Mouse (Mus musculus): ENCODE results near the gene Cox4i2. TPM values are rescaled to one million over a fixed set of nuclear protein-coding genes. Genes with fewer than 3 reads are reported as not detected.

Gene Cox4i2
- polyA plus RNA-seq (2021; fragmentation: Nextera tagmentation) = 6.5 and 6.9 TPM in 2 replicates
- long read RNA-seq, experiment 1, partial matches to known transcripts = 0 of 1 reads
- long read RNA-seq, experiment 1, other reads (novel, unspliced or antisense) = 0 of 1 reads
- long read RNA-seq, experiment 2, transcript Cox4i2-201 (5 exons, 727 nt) = major isoform, 5 of 5 reads
- long read RNA-seq, experiment 2, partial matches to known transcripts = 0 of 5 reads
- long read RNA-seq, experiment 2, other reads (novel, unspliced or antisense) = 0 of 5 reads

DNA sequence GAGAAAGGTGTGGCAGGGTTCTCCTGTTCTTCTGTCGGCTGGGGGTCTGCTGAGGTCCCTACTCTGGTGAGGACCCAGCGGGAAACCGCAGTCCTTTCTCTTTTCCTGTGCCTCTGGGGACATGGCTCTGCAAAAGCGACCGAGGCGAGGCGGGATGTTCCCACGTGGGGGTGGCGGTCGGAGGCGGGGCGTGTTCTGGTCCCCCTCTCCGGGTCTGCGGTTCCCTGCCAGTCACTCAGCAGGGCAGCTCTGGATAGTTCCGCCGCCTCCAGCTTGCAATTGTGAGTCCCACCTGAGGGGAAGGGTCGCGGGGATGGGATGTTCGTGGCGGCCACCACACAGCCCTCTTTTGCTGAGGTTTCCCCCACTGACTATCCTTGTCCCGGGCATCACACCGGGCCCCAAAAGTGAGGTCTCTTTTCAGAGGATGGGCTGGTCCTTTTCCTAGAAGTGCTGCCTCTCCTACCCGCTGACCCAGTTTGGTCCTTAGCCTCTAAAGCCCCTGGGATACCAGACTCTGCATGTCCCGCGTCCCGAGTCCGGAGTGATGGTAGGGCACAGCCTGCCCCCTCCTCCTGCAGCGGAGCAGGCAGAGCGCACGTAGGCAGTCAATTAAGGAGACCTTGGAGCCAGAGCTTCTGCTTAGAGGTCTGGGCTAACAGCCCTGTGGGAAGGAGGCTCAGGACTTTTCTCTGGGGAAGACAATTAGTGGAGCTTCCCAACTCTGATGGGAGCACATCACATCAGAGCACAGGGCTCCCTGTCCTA lies at the start of gene Cox4i2:
Gene Cox4i2, plus strand, starts transcription at position 230 of the 768 bp plus-strand sequence.

DNA sequence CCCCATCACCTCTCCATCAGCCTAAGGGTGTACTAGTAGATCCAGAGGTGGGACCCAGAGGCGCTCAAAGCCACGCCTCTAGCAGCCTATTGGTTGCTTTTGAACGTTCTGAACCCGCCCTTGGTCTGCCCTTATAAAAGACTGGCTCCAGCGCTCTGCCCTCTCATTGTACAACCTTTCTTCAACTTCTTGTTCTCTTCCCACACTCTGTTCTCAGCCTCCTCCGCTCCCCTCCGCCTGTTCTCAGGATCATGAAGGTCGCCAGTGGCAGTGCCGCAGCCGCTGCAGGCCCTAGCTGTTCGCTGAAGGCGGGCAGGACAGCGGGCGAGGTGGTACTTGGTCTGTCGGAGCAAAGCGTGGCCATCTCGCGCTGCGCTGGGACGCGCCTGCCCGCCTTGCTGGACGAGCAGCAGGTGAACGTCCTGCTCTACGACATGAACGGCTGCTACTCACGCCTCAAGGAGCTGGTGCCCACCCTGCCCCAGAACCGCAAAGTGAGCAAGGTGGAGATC lies 17.8 kb upstream of the Cox4i2 start, which contains the start of gene Id1:
Gene Id1, plus strand, starts transcription at position 162 of the 512 bp plus-strand sequence.

Other genes starting within 250 kb of the Cox4i2 start
- gene Defb26, start 242.5 kb upstream of the Cox4i2 start, polyA plus RNA-seq (2021; fragmentation: Nextera tagmentation) = not detected in 2 replicates
- gene Defb28, start 235.9 kb upstream of the Cox4i2 start, polyA plus RNA-seq (2021; fragmentation: Nextera tagmentation) = not detected in 2 replicates
- not detected in 2 replicates for gene Defb29, start 214.1 kb upstream of the Cox4i2 start, polyA plus RNA-seq (2021; fragmentation: Nextera tagmentation)
- gene Gm17416, start 184.8 kb upstream of the Cox4i2 start, polyA plus RNA-seq (2021; fragmentation: Nextera tagmentation) = not detected in 2 replicates
- gene Defb21, start 181.4 kb upstream of the Cox4i2 start, polyA plus RNA-seq (2021; fragmentation: Nextera tagmentation) = not detected in 2 replicates
- not detected in 2 replicates for gene Defb19, start 173.9 kb upstream of the Cox4i2 start, polyA plus RNA-seq (2021; fragmentation: Nextera tagmentation)
- not detected in 2 replicates for gene Defb45, start 154.8 kb upstream of the Cox4i2 start, polyA plus RNA-seq (2021; fragmentation: Nextera tagmentation)
- not detected in 2 replicates for gene Defb36, start 149.8 kb upstream of the Cox4i2 start, polyA plus RNA-seq (2021; fragmentation: Nextera tagmentation)
- not detected in 2 replicates for gene Defb25, start 131.1 kb upstream of the Cox4i2 start, polyA plus RNA-seq (2021; fragmentation: Nextera tagmentation)
- 0.38 and 0.47 TPM in 2 replicates for gene Rem1, start 127.2 kb upstream of the Cox4i2 start, polyA plus RNA-seq (2021; fragmentation: Nextera tagmentation)
- 53.8 and 63.9 TPM in 2 replicates for gene H13, start 84.7 kb upstream of the Cox4i2 start, polyA plus RNA-seq (2021; fragmentation: Nextera tagmentation)
- 19.3 and 26.8 TPM in 2 replicates for gene Mcts2, start 67.1 kb upstream of the Cox4i2 start, polyA plus RNA-seq (2021; fragmentation: Nextera tagmentation)
- gene Id1, start 17.9 kb upstream of the Cox4i2 start, polyA plus RNA-seq (2021; fragmentation: Nextera tagmentation) = 15.0 and 15.2 TPM in 2 replicates
- gene Bcl2l1, start 77.6 kb downstream of the Cox4i2 start, polyA plus RNA-seq (2021; fragmentation: Nextera tagmentation) = 145 and 169 TPM in 2 replicates
- gene Tpx2, start 93.8 kb downstream of the Cox4i2 start, polyA plus RNA-seq (2021; fragmentation: Nextera tagmentation) = 0.74 and 1.2 TPM in 2 replicates
- not detected in 2 replicates for gene Mylk2, start 157.2 kb downstream of the Cox4i2 start, polyA plus RNA-seq (2021; fragmentation: Nextera tagmentation)
- 0.68 and 0.96 TPM in 2 replicates for gene Foxs1, start 179.0 kb downstream of the Cox4i2 start, polyA plus RNA-seq (2021; fragmentation: Nextera tagmentation)
- 13.1 and 17.5 TPM in 2 replicates for gene Dusp15, start 197.5 kb downstream of the Cox4i2 start, polyA plus RNA-seq (2021; fragmentation: Nextera tagmentation)
- 0.94 and 0.98 TPM in 2 replicates for gene Ttll9, start 208.3 kb downstream of the Cox4i2 start, polyA plus RNA-seq (2021; fragmentation: Nextera tagmentation)